Mouse (Mus musculus) spleen, embryonic (tissue): ENCODE data around the gene Rbks.
"Not testable (repeated sequence)": the region's sequence is repeated elsewhere in the genome, so short reads cannot be mapped to it uniquely, and the experiment has no call there.

Source experiments
- CTCF ChIA-PET: fragments of 350-600 bp; sonication (Branson Sonifier 250); formaldehyde crosslinking; loops from one replicate; lab custom pipeline; 2022; lab: Charles Lee

Gene Rbks

DNA sequence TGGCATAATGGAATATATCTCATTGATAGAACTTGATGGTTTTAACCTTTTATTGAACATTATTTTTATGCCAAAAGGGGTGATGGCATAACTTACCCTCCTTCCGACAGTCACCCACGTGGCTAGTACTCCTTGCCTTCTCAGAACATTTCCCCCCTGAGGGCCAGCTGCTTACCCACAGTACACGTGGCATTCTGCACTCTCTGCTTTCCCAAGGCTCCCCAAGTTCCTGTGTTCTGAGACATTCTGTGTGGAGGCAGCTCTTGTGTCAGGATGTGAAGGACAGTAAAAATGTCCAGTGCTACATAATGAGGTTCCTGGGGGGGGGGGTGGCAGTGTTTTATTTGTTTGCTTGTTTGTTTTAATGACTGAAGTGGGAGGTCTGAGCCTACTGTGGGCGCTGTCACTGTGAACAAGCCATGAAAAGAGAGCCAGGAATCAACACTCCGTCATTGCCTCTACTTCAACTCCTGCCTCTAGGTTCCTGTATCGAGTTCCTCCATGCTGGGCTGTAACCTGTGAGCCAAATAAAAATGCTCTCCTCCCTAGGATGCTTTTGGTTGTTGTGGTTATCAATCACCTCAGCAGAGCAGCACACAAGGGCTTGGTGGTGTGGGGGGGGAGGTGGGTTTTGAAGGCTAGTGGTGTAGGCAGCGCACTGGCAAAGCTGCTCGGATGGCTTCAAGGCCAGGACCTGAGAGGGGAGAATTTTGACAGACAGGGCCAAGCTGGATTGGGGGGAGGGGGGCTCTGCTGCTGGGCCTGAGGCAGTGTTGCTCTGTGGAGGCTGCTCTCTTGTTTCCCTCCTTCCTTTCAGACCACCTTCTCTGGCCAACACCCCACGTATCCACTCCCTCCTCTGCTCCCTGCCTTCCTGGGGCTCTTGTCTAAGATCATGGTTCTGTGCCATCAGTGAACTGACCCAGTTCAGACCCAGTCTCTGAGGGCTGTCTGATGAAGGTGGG is 69.6 kb downstream of the Rbks start:
- CTCF ChIA-PET: no interaction called here

GRCm38 (mm10) chr5:31627117-31627516 is 70.3 kb downstream of the Rbks start:
- CTCF ChIA-PET: no interaction called here

- CTCF ChIA-PET: no interaction called here
Observed at GRCm38 (mm10) chr5:31620326-31620725, 77.1 kb downstream of the Rbks start.

- CTCF ChIA-PET: interaction anchor here (1.0 kb wide), 1 partner anchor 46 kb away, joined by 4 read pairs; no protein-coding TSS in a partner anchor
Observed at GRCm38 (mm10) chr5:31614339-31615025, 82.9 kb downstream of the Rbks start.

DNA sequence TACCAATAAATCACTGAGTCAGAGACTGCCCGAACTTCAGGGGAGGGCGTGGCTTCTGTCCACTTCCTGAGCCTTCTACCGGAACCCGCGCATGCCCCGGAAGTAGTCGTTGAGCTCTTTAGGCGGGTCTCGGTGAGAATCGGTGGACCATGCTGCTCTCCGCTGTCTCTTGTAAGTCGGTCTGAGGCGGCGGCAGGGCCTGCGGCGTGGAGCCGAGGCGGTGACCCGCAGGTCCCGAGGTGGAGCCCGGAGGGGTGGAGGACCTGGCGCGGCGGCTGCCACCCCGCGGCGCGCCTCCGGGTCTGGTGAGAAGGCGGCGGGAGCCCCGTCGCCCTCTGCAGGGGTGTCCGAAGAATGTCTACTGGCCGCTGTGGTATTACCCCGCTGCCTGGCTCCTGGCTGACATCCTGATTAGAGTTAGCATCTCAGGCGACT is 83.6 kb downstream of the Rbks start:
- CTCF ChIA-PET: no interaction called here

GRCm38 (mm10) chr5:31611186-31611585 is 86.2 kb downstream of the Rbks start:
- CTCF ChIA-PET: no interaction called here

DNA sequence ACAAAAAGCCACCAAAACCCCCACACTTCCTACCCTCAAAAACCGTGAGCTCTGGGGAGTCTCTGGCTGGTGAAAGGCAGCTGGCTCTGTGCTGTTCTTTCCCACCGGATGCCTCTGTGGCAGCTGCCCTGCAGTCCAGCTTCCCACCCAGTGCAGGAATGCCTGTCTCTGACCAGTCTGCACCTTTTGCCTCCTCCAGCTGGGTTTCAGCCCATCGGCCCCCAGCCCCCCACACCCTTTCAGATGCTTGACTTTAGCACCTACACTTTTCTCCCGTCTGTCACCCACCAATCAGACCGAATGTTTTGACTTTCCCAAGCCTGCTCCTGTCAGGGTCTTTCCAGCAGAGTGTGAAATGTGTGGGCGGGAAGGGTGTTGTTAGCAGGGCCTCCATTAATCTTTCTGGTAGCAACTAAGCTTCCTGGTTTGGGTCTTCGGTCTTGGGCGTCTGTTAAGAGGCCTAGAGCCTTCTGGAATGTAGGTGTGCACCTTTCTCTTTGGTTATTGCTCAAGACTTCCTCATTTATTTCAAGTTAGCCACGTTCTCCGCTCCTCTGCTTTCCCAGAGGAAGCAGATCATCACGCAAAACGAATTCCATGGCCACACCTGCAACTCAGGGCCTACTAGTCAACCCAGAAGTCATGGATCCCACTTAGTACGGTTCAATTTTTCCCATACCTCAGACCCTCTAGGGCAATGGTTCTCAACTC is 86.9 kb downstream of the Rbks start:
- CTCF ChIA-PET: no interaction called here

GRCm38 (mm10) chr5:31606151-31606550 is 91.3 kb downstream of the Rbks start:
- CTCF ChIA-PET: no interaction called here

- CTCF ChIA-PET: no interaction called here
Observed at GRCm38 (mm10) chr5:31603766-31604165, 93.7 kb downstream of the Rbks start.

GRCm38 (mm10) chr5:31602377-31602776 is 95.0 kb downstream of the Rbks start:
- CTCF ChIA-PET: no interaction called here

DNA sequence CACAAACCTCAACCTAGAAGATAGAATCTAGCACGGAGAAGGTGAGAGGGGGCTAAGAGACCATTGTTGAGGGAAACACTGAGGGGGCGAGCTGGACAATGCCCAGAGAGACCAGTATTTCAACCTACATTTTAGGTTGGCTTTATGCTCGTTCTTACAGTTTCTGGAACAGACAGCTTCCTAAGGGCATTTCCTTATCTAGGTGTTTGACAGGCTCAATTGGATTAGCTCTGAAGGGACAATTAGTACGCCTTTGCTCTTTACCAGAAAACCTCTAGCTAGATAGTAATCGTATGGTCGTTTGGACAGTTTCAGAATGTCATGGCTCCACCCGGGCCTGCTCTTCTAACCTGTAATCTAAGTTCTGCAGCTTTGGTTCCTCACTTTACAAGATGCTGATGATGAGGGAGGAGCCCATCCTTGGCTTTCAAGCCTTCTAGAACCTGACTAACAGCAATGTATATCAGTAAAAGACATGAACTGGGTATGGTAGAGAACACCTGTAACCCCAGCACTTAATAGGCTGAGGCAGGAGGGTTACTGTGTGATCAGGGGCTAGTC is 96.2 kb downstream of the Rbks start:
- CTCF ChIA-PET: no interaction called here

DNA sequence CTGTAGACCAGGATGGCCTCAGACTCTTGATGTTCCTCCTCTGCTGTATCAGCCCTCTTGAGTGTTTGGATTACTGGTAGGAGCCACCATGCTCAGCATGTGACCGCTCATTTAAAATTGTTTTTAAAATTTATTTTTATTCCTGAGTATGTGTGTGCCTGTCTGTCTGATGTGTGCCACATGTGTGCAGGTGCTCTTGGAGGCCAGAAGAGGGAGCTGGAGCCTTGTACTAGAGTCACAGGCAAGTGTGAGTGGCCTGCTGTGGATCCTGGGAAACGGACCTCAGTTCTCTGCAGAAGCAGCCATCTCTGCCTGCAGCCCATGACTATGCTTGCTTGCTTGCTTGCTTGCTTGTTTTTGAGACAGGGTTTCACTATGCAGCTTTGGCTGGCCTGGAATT is 98.3 kb downstream of the Rbks start:
- CTCF ChIA-PET: no interaction called here

GRCm38 (mm10) chr5:31598579-31598978 is 98.8 kb downstream of the Rbks start:
- CTCF ChIA-PET: no interaction called here

DNA sequence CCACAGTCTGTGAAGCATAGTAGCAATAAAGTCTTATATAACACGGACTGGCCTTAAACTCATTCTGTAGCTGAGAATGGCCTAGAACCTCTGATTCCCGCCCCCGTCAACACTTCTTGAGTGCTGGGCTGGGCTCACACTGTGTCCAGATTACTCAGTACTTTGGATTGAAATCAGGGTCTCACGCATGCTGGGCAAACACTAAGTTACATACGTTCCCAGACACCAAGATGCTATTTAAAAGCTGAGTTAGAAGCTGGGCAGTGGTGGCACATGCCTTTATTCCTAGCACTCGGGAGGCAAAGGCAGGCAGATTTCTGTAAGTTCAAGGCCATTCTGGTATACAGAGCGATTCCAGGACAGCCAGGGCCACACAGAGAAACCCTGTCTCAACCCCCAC is 99.3 kb downstream of the Rbks start:
- CTCF ChIA-PET: no interaction called here

- CTCF ChIA-PET: no interaction called here
Observed at GRCm38 (mm10) chr5:31597430-31597944, 99.9 kb downstream of the Rbks start.

DNA sequence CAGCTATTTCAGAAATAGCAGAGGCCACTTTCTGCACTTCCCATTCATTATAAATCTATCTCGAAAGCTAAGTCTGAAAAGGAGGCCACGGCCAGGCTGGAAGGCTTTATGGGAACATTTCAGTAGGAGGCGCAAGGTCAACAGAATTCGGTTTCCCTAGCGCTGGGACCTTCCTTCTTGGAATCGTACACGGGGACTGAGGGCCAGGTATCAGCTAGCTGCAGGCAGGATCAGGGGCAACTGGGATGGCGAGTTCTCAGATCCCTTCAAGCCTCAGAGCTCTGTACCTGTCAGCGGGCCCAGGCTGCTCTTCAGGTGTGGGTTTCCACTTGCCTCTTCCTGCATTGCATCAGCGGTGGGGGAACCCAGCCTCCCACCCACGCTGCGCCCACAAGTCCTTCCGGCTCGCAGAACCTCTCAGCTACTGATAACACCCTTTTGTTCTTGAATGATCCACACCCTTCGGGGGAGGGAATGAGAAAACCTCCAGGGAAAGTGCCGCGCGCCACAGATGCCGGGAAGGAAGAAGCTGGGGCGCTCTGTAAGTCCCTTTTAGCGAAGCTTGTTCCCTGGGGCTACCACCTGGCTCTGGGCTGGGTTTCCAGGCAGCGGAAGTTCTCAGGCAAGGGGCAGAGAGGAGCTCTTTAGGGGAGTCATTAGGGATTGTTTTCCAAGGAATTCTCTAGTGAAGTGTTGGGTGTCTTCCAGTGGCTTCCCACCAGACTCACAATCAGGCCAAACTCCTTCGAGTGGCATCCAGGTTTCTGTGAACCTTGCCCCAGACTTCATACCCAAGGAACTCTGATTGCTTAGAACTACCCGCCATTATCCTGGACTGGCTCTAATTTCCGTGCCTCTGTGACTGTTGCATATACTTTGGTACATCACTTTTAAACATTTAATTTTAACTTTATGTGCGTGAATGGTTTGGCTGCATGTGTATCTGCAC is 100.7 kb downstream of the Rbks start, which contains the start of gene Mrpl33:
Mrpl33 (plus strand) TSS at position 455 of the 949 bp plus-strand sequence.
- CTCF ChIA-PET: no interaction called here

DNA sequence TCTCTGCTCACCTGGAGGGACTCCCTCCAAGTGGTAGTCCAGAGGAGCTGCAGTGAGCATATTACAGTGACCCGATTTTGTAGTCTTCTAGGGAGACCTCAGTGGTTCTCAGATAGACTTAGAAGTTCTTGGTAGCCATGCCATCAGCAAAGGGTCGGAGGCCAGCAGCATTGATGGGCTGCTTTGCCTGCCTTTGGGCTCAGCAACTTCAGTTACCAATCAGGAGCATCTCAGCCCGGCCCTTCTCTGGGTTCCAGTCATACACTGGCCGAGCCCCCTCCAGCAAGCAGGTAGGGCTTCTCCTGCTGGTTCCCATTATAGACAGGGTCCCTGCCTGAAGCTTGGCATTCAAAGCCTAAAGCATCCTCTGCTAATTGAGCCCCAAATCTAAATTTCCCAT is 101.6 kb downstream of the Rbks start:
- CTCF ChIA-PET: interaction anchor here (0.9 kb wide), 1 partner anchor 35 kb away, joined by 4 read pairs; no protein-coding TSS in a partner anchor

DNA sequence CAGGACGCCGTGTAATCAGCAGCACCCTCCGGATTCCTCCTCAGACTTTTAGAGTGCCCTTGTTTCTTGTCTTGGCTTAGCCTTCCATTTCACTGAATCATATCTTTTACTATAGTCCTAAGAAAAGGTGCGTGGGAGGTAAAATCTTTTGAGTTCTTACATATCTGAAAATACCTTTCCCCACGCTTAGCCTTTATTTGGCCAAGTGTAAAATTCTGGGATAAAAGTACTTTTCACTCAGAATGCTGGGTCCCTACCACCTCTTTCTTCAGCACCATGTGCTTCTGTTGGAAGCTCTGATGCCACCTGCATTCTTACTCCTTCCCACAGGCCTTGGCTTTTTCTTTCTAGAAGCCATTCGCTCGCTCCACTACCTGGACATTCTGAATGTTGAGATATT is 106.3 kb downstream of the Rbks start:
- CTCF ChIA-PET: no interaction called here

- CTCF ChIA-PET: no interaction called here
Observed at GRCm38 (mm10) chr5:31589711-31590319, 107.6 kb downstream of the Rbks start.

- CTCF ChIA-PET: not testable (repeated sequence)
Observed at GRCm38 (mm10) chr5:31588672-31589071, 108.8 kb downstream of the Rbks start.
